Mouse (Mus musculus) urinary bladder, adult 18-20 months (tissue): Measurements from ENCODE around the gene Gm4181.
A peak's percentile ranks its signal among the peaks of the same experiment; 100 is the strongest.
"Not testable (repeated sequence)": the region's sequence is repeated elsewhere in the genome, so short reads cannot be mapped to it uniquely, and the experiment has no call there.

ENCODE experiments used
- DNase-seq, 2 experiments: peaks; one replicate each; pipeline ENCODE4 v3.0.0; 2022; ENCODE audit warnings: low spot score in 2 of 2, mixed read lengths in 2 of 2

Gm4181 gene

GRCm38 (mm10) chr14:51635566-51635965, at the start of gene Gm4181:
Gene Gm4181 (minus strand): TSS chr14:51635666.
- not testable (repeated sequence) for DNase-seq

- DNase-seq: no peak
Measured at GRCm38 (mm10) chr14:51677269-51677668, 41.8 kb upstream of the Gm4181 start.

GRCm38 (mm10) chr14:51632426-51632825, 3.0 kb downstream of the Gm4181 start:
- DNase-seq: peak in 1 of 2 experiments; percentile 33

GRCm38 (mm10) chr14:51611210-51611609, 24.3 kb downstream of the Gm4181 start, which contains the start of gene Gm17078:
Gene Gm17078 (minus strand): TSS chr14:51611310.
- no peak for DNase-seq

GRCm38 (mm10) chr14:51592039-51592438, 43.4 kb downstream of the Gm4181 start, which contains the start of gene Gm17174:
Gene Gm17174 (minus strand): TSS chr14:51592139.
- DNase-seq: not testable (repeated sequence)
